Mouse (Mus musculus) gastrocnemius, adult 2 months (tissue): ENCODE data around the gene Pskh1. TPM values are rescaled to one million over a fixed set of nuclear protein-coding genes. Genes with fewer than 3 reads are reported as not detected.

Source experiments
- DNase-seq: peaks from one replicate; pipeline ENCODE4 v3.0.0; 2022
- H3K27ac ChIP-seq: fragments of 200-600 bp; 2 replicates; pipeline ENCODE4 v1.8.1; 2022; ENCODE audit warnings: mild to moderate bottlenecking
- H3K4me3 ChIP-seq: fragments of 200-600 bp; 2 replicates; pipeline ENCODE4 v1.8.1; 2022; ENCODE audit warnings: mild to moderate bottlenecking, moderate library complexity
- CTCF ChIP-seq: fragments of 200-600 bp; IDR thresholded peaks from 2 replicates; pipeline ENCODE4 v1.8.1; 2022; ENCODE audit warnings: antibody characterized with exemption, mild to moderate bottlenecking, moderate library complexity
- intact Hi-C: fragments of 180-260 bp; cut with DNase I; formaldehyde crosslinking; loops from one replicate; pipeline ENCODE4 v1.15.1; 2025
- microRNA-seq: library from miRNA; unstranded; fragments of <30 nt; microRNA quantifications from one replicate; pipeline ENCODE4 v1.2.0, GENCODE M21; 2021
- total RNA-seq, 2 experiments: library from RNA; stranded (reverse); gene quantifications; 2 replicates each; pipeline ENCODE4 v1.2.3; 2021

Pskh1 gene
- total RNA-seq, 2 experiments from 2014 or later, result 11.3 to 12.8 TPM

- intact Hi-C loops, result no loop called here
- Histone ChIP-seq H3K4me3 (peak within 1 kb of the TSS; percentile 84), H3K27ac (peak within 1 kb of the TSS; percentile 93)
- DNase-seq, result peak; percentile 90
- no peak for TF ChIP-seq CTCF
Measured at GRCm38 (mm10) chr8:105965905-105966341, 65.7 kb downstream of the Pskh1 start, which contains the start of gene Slc12a4. TSS of gene Slc12a4 (minus strand) at chr8:105966097.

DNA sequence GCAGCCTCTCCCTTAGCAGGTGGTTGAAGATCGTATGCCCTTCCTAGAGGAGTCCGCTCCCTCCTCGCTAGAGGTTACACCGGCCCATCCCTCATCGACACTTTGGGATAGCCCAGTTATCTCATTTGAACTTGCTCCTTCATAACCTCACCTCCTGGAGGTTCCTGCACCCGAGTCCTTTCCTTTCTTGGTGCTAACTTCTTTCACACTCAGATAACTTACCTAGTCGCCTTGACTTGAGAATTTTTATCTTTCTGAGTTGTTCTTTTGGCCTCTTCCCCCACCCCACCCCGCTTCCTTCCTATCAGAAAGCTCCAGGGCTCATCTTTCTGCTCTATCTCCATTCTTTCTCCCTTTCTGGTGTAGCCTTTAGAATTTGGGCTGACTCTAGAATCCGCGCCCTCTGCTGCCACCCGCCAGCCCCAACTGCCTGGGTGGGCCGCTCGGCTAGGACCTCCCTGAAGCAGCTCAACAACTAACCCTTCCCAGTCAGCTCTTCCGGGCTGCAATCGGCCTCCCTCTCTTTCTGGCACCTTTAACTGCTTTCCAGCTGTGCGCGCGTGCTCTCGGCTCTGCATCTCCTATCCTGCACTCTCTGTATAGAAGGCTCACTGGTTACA is 66.6 kb downstream of the Pskh1 start:
- DNase-seq, result peak; percentile 50
- intact Hi-C loops, result no loop called here
- Histone ChIP-seq H3K4me3 (peak overlapping the region; percentile 84), H3K27ac (peak overlapping the region; percentile 93)
- TF ChIP-seq CTCF, result no peak

DNA sequence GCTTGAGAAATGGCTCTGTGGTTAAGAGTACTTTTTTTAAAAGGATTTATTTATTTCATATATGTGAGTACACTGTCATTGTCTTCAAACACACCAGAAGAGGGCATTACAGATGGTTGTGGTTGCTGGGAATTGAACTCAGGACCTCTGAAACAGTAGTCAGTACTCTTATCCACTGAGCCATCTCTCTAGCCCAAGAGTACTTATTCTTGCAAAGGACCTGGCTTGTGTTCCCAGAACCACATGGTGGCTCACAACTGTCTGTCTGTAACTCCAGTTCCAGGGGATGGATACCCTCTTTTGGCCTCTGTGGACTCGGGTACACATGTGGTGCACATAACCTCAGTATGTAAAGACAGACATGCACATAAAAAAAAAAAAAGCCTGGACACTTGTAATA is 69.1 kb downstream of the Pskh1 start:
- no peak for DNase-seq
- intact Hi-C loops, result no loop called here
- TF ChIP-seq CTCF, result no peak
- H3K27ac ChIP-seq, result no peak overlapping the region
- no peak overlapping the region for H3K4me3 ChIP-seq

DNA sequence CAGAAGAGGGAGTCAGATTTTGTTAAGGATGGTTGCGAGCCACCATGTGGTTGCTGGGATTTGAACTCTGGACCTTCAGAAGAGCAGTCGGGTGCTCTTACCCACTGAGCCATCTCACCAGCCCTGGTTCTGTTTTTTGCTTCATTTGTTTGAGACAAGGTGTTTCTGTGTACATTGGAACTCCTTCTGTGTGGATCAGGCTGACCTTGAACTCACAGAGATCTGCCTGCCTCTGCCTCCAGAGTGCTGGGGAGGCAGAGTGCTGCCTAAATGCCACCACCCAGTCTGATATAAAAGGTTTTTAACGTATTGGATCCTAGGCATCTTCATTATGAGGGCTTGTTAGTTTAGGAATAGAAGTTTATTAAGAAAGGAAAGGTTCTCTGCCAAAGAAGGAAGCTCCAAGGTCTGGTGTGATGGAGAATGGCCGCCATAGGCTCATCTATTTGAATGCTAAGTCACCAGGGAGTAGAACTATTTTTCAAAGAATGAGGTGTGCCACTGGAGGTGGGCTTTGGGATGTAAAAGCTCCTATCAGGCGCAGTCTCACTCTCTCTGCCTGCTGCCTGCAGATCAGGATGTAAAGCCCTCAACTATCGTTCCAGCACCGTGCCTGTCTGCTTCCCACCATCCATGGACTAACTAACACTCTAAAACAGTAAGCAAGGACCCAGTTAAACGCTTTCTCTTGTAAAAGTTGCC is 70.9 kb downstream of the Pskh1 start:
- Histone ChIP-seq H3K27ac (no peak overlapping the region), H3K4me3 (no peak overlapping the region)
- intact Hi-C loops, result no loop called here
- no peak for TF ChIP-seq CTCF
- no peak for DNase-seq

GRCm38 (mm10) chr8:105975363-105975762 is 75.1 kb downstream of the Pskh1 start:
- H3K4me3 ChIP-seq, result no peak overlapping the region
- intact Hi-C loops, result no loop called here
- no peak overlapping the region for H3K27ac ChIP-seq
- no peak for DNase-seq
- no peak for TF ChIP-seq CTCF

- no peak within 1 kb of the TSS for H3K27ac ChIP-seq
- H3K4me3 ChIP-seq, result no peak within 1 kb of the TSS
- DNase-seq, result no peak
- TF ChIP-seq CTCF, result no peak
- intact Hi-C loops, result no loop called here
Measured at GRCm38 (mm10) chr8:105979325-105979724, 79.1 kb downstream of the Pskh1 start, which contains the start of gene Dpep3. TSS of gene Dpep3 (minus strand) at chr8:105979429.

DNA sequence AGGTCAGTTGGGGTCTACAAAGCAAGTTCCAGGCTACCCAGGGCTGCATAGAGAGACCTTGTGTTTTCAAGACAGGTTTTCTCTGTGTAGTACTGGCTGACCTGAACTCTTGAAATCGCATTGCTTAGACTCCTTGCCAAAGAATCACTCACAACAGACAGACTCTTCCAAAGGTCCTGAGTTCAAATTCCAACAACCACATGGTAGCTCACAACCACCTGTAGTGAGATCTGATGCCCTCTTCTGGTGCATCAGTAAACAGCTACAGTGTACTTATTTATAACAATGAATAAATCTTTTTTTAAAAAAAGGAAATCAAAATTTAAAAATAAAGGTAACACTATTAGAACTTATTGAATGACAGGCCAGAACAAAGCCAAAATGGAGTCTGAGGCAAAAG is 80.9 kb downstream of the Pskh1 start:
- peak; percentile 36; the same call in 1 of the 2 replicates for TF ChIP-seq CTCF
- no peak overlapping the region for H3K27ac ChIP-seq
- intact Hi-C loops, result no loop called here
- H3K4me3 ChIP-seq, result no peak overlapping the region
- no peak for DNase-seq

Small RNA genes lying within 50 kb of the gene (microRNA-seq; reads per million reads assigned to microRNA genes)
- gene Mir7074, result not detected

Other genes starting within 250 kb of the Pskh1 start
- under 1 TPM in 1 of 2 experiments, not detected in 1; 0.17 TPM for gene Carmil2, start 214.2 kb upstream of the Pskh1 start, total RNA-seq
- 1 to 10 TPM; 4.2 to 5.3 TPM for gene Acd, start 199.3 kb upstream of the Pskh1 start, total RNA-seq
- gene Pard6a, start 199.3 kb upstream of the Pskh1 start, total RNA-seq, result 1 to 10 TPM; 5.0 to 6.0 TPM
- gene 4933405L10Rik, start 192.8 kb upstream of the Pskh1 start, total RNA-seq, result not detected
- under 1 TPM; 0.47 to 0.69 TPM for gene Enkd1, start 192.2 kb upstream of the Pskh1 start, total RNA-seq
- gene Gfod2, start 141.8 kb upstream of the Pskh1 start, total RNA-seq, result 1 to 10 TPM; 7.2 to 7.4 TPM
- 10 to 100 TPM; 23.0 to 24.3 TPM for gene Ranbp10, start 73.1 kb upstream of the Pskh1 start, total RNA-seq
- gene Tsnaxip1, start 72.7 kb upstream of the Pskh1 start, total RNA-seq, result not detected
- gene Cenpt, start 47.2 kb upstream of the Pskh1 start, total RNA-seq, result 1 to 10 TPM; 1.0 to 1.8 TPM
- 10 to 100 TPM; 21.9 to 25.0 TPM for gene Thap11, start 45.3 kb upstream of the Pskh1 start, total RNA-seq
- gene Nutf2, start 39.9 kb upstream of the Pskh1 start, total RNA-seq, result 10 to 100 TPM; 39.2 to 43.4 TPM
- gene Edc4, start 19.6 kb upstream of the Pskh1 start, total RNA-seq, result 10 to 100 TPM; 19.7 TPM
- under 1 TPM in 1 of 2 experiments, not detected in 1; 0.95 TPM for gene Nrn1l, start 6.9 kb upstream of the Pskh1 start, total RNA-seq
- not detected for gene Ctrl, start 33.4 kb downstream of the Pskh1 start, total RNA-seq
- gene Psmb10, start 38.0 kb downstream of the Pskh1 start, total RNA-seq, result 10 to 100 TPM; 17.9 to 26.1 TPM
- gene Lcat, start 42.9 kb downstream of the Pskh1 start, total RNA-seq, result under 1 TPM; 0.23 to 0.33 TPM
- gene Slc12a4, start 65.7 kb downstream of the Pskh1 start, total RNA-seq, result 10 to 100 TPM in 1 of 2 experiments, 1 to 10 TPM in 1; 9.1 to 14.3 TPM
- gene Dpep3, start 79.0 kb downstream of the Pskh1 start, total RNA-seq, result under 1 TPM in 1 of 2 experiments, not detected in 1; 0.17 TPM
- 10 to 100 TPM in 1 of 2 experiments, 1 to 10 TPM in 1; 9.0 to 11.5 TPM for gene Dus2, start 90.9 kb downstream of the Pskh1 start, total RNA-seq
- not detected for gene Dpep2nb, start 105.5 kb downstream of the Pskh1 start, total RNA-seq
- gene Ddx28, start 111.4 kb downstream of the Pskh1 start, total RNA-seq, result 10 to 100 TPM; 10.4 to 10.7 TPM
- gene Nfatc3, start 158.4 kb downstream of the Pskh1 start, total RNA-seq, result 10 to 100 TPM; 24.9 to 28.7 TPM
- gene Esrp2, start 236.5 kb downstream of the Pskh1 start, total RNA-seq, result not detected
- 1 to 10 TPM; 3.5 TPM for gene Pla2g15, start 250.0 kb downstream of the Pskh1 start, total RNA-seq